Mouse (Mus musculus) brain, embryonic 14.5 days (tissue): ENCODE measurements around the gene Zfp867.

ENCODE experiments used
- CTCF ChIP-seq: fragments of 200-500 bp; IDR thresholded peaks from 2 replicates; pipeline ENCODE4 v1.5.1; 2012; ENCODE audit warnings: inconsistent platforms, mild to moderate bottlenecking, moderate library complexity, borderline replicate concordance; ENCODE audit not compliant: insufficient read depth, insufficient read length; ENCODE audit errors: extremely low read depth
- POLR2A ChIP-seq: fragments of 200-500 bp; IDR thresholded peaks from 2 replicates; pipeline ENCODE4 v1.6.1; 2012; ENCODE audit warnings: mild to moderate bottlenecking, inconsistent platforms, borderline replicate concordance; ENCODE audit not compliant: poor library complexity, insufficient read depth, insufficient read length, severe bottlenecking; ENCODE audit errors: extremely low read depth

GRCm38 (mm10) chr11:59437954-59438353, 34.3 kb downstream of the Zfp867 start:
- TF ChIP-seq CTCF (no peak), POLR2A (no peak)
